Mouse (Mus musculus): ENCODE data around the gene Imp4. TPM values are rescaled to one million over a fixed set of nuclear protein-coding genes. Genes with fewer than 3 reads are reported as not detected.

The Imp4 gene
- 74.7 and 76.7 TPM in 2 replicates for polyA plus RNA-seq (2012; rRNA removed)

- Histone ChIP-seq H3K27me3 (ENCODE audit: control insufficient read depth, insufficient read depth, low read length) (no peaks in the 10 kb centered on the region), H3K4me1 (replicated peaks; ENCODE audit: control insufficient read depth, insufficient read depth, low read length) (peaks cover 3% of the 10 kb centered on the region), H3K27ac (ENCODE audit: control insufficient read depth, insufficient read depth, low read length) (peak within 1 kb of the TSS; percentile 26; the same call in 1 of the 2 replicates), H3K4me3 (ENCODE audit: control insufficient read depth, insufficient read depth, low read length) (peak within 1 kb of the TSS; percentile 85), H3K36me3 (ENCODE audit: control insufficient read depth, insufficient read depth, low read length) (peaks cover 18% of the 10 kb centered on the region)
- under 1% methylated on average over 48 of the region's 48 CpGs for whole genome bisulfite sequencing
- DNase-seq = peak; percentile 91
- TF ChIP-seq CTCF (IDR thresholded peaks at IDR 0.05; ENCODE audit: borderline replicate concordance, control insufficient read depth, extremely low read depth, insufficient read depth, low read length, poor library complexity) (no peak), POLR2A (IDR thresholded peaks at IDR 0.05; ENCODE audit: control insufficient read depth, extremely low read depth, insufficient read depth, low read length, poor library complexity) (peak; percentile 74; the same call in 1 of the 2 replicates)
Observed at GRCm38 (mm10) chr1:34439215-34439960, at the start of gene Imp4, which contains the start of gene Ccdc115. TSS of gene Imp4 (plus strand) at chr1:34439851. TSS of gene Ccdc115 (minus strand) at chr1:34439672.

DNA sequence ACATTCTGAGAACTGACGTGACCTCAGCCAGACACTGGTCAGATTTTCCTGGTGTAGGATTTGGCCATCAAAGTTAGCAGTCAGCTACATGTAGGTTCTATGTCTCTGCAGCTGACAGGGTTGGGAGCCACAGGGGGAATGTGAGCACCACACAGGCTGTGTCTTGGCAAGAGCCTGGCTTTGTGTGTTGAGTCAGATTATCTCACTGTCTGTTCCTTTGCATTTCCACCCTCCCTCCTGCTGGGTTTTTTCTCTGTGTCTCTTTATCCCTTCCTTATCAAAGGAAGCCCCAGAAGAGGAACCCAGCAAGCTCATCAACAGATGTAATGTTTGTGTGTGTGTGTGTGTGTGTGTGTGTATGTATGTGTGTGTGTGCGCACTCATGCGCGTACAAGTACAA lies 43.3 kb upstream of the Imp4 start:
- WGBS = 98% methylated on average over 4 of the region's 4 CpGs
- DNase-seq = no peak

GRCm38 (mm10) chr1:34399182-34399953 lies 40.3 kb upstream of the Imp4 start:
- WGBS = 83% methylated on average over 11 of the region's 11 CpGs

More for the DNA sequence above, 43.3 kb upstream of the Imp4 start:
- H3K36me3 ChIP-seq (ENCODE audit: control insufficient read depth, insufficient read depth, low read length) = no peaks in the 10 kb centered on the region
- H3K27me3 ChIP-seq (ENCODE audit: control insufficient read depth, insufficient read depth, low read length) = no peaks in the 10 kb centered on the region
- H3K4me3 ChIP-seq (ENCODE audit: control insufficient read depth, insufficient read depth, low read length) = no peak overlapping the region
- TF ChIP-seq POLR2A (IDR thresholded peaks at IDR 0.05; ENCODE audit: control insufficient read depth, extremely low read depth, insufficient read depth, low read length, poor library complexity) = no peak
- H3K4me1 ChIP-seq (replicated peaks; ENCODE audit: control insufficient read depth, insufficient read depth, low read length) = no peaks in the 10 kb centered on the region
- H3K27ac ChIP-seq (ENCODE audit: control insufficient read depth, insufficient read depth, low read length) = no peak overlapping the region

DNA sequence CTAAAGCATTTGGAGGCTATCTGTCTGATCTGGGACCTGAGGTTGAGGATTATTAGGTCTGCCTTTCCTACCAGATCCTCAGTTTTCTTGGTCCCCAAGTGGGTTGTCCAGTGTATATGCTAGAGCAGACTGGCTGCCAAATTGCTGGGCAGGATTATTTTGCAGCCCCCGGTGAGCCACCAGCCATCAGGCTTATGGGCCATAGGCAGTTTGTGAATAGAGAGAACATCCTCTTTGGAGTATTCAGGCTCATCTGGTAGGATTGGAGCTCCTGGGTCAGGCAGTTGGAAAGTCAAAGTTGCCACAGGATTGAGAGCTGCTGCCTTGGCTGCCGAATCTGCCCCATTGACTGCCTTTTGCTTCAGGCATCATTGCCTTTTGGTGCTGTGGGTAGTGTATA lies 11.2 kb upstream of the Imp4 start:
- no peak for DNase-seq
- no peaks in the 10 kb centered on the region for H3K4me1 ChIP-seq (replicated peaks; ENCODE audit: control insufficient read depth, insufficient read depth, low read length)
- H3K27ac ChIP-seq (ENCODE audit: control insufficient read depth, insufficient read depth, low read length) = no peak overlapping the region
- TF ChIP-seq POLR2A (IDR thresholded peaks at IDR 0.05; ENCODE audit: control insufficient read depth, extremely low read depth, insufficient read depth, low read length, poor library complexity) = no peak
- no peak for TF ChIP-seq CTCF (IDR thresholded peaks at IDR 0.05; ENCODE audit: borderline replicate concordance, control insufficient read depth, extremely low read depth, insufficient read depth, low read length, poor library complexity)
- H3K36me3 ChIP-seq (ENCODE audit: control insufficient read depth, insufficient read depth, low read length) = no peaks in the 10 kb centered on the region
- H3K27me3 ChIP-seq (ENCODE audit: control insufficient read depth, insufficient read depth, low read length) = no peaks in the 10 kb centered on the region
- 98% methylated on average over 2 of the region's 2 CpGs for WGBS
- H3K4me3 ChIP-seq (ENCODE audit: control insufficient read depth, insufficient read depth, low read length) = no peak overlapping the region

More at GRCm38 (mm10) chr1:34399182-34399953, 40.3 kb upstream of the Imp4 start:
- Histone ChIP-seq H3K27ac (ENCODE audit: control insufficient read depth, insufficient read depth, low read length) (no peak overlapping the region), H3K4me1 (replicated peaks; ENCODE audit: control insufficient read depth, insufficient read depth, low read length) (no peaks in the 10 kb centered on the region), H3K4me3 (ENCODE audit: control insufficient read depth, insufficient read depth, low read length) (no peak overlapping the region), H3K27me3 (ENCODE audit: control insufficient read depth, insufficient read depth, low read length) (no peaks in the 10 kb centered on the region), H3K36me3 (ENCODE audit: control insufficient read depth, insufficient read depth, low read length) (no peaks in the 10 kb centered on the region)
- no peak for TF ChIP-seq POLR2A (IDR thresholded peaks at IDR 0.05; ENCODE audit: control insufficient read depth, extremely low read depth, insufficient read depth, low read length, poor library complexity)
- TF ChIP-seq CTCF (IDR thresholded peaks at IDR 0.05; ENCODE audit: borderline replicate concordance, control insufficient read depth, extremely low read depth, insufficient read depth, low read length, poor library complexity) = no peak
- DNase-seq = no peak

GRCm38 (mm10) chr1:34429281-34429680 lies 10.4 kb upstream of the Imp4 start:
- Histone ChIP-seq H3K4me1 (replicated peaks; ENCODE audit: control insufficient read depth, insufficient read depth, low read length) (peaks cover 3% of the 10 kb centered on the region), H3K27ac (ENCODE audit: control insufficient read depth, insufficient read depth, low read length) (no peak overlapping the region), H3K36me3 (ENCODE audit: control insufficient read depth, insufficient read depth, low read length) (no peaks in the 10 kb centered on the region), H3K4me3 (ENCODE audit: control insufficient read depth, insufficient read depth, low read length) (no peak overlapping the region), H3K27me3 (ENCODE audit: control insufficient read depth, insufficient read depth, low read length) (no peaks in the 10 kb centered on the region)
- 97% methylated on average over 4 of the region's 4 CpGs for WGBS
- TF ChIP-seq POLR2A (IDR thresholded peaks at IDR 0.05; ENCODE audit: control insufficient read depth, extremely low read depth, insufficient read depth, low read length, poor library complexity) (no peak), CTCF (IDR thresholded peaks at IDR 0.05; ENCODE audit: borderline replicate concordance, control insufficient read depth, extremely low read depth, insufficient read depth, low read length, poor library complexity) (no peak)
- DNase-seq = no peak

DNA sequence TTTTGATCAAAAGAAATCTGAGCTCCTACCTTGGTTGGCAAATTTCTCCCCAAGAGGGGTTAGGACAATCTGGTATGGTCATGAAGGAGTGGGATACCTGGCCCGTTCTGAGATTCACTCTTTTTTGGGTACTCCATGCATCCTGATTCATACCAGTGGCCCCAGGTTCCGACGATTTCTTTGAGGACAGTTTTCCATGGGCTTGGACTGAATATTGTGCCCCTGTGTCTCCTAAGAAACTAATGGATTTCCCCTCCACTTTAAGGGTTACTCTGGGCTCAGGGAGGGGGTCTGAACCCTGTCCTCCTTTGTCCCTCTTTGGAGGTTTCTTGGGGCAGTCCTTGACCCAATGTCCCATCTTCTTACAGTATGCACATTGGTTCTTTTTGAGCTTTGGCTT lies 8.7 kb upstream of the Imp4 start:
- no peak for TF ChIP-seq POLR2A (IDR thresholded peaks at IDR 0.05; ENCODE audit: control insufficient read depth, extremely low read depth, insufficient read depth, low read length, poor library complexity)
- no peak for TF ChIP-seq CTCF (IDR thresholded peaks at IDR 0.05; ENCODE audit: borderline replicate concordance, control insufficient read depth, extremely low read depth, insufficient read depth, low read length, poor library complexity)
- 98% methylated on average over 3 of the region's 3 CpGs for WGBS
- no peaks in the 10 kb centered on the region for H3K36me3 ChIP-seq (ENCODE audit: control insufficient read depth, insufficient read depth, low read length)
- DNase-seq = no peak
- peaks cover 3% of the 10 kb centered on the region for H3K4me1 ChIP-seq (replicated peaks; ENCODE audit: control insufficient read depth, insufficient read depth, low read length)
- no peak overlapping the region for H3K27ac ChIP-seq (ENCODE audit: control insufficient read depth, insufficient read depth, low read length)
- H3K27me3 ChIP-seq (ENCODE audit: control insufficient read depth, insufficient read depth, low read length) = no peaks in the 10 kb centered on the region
- no peak overlapping the region for H3K4me3 ChIP-seq (ENCODE audit: control insufficient read depth, insufficient read depth, low read length)
